Mouse (Mus musculus): ENCODE measurements around the gene Jpt1. TPM values are rescaled to one million over a fixed set of nuclear protein-coding genes. Genes with fewer than 3 reads are reported as not detected.

The Jpt1 gene
- 166 TPM for total RNA-seq (2023)

GRCm38 (mm10) chr11:115514238-115514663 is at the start of gene Jpt1:
TSS of gene Jpt1 (minus strand) at chr11:115514387.

GRCm38 (mm10) chr11:115536038-115536681 is 22.0 kb upstream of the Jpt1 start, which contains the start of gene Sumo2:
TSS of gene Sumo2 (minus strand) at chr11:115536276.

GRCm38 (mm10) chr11:115491356-115492083 is 22.7 kb downstream of the Jpt1 start, which contains the start of gene Nt5c:
TSS of gene Nt5c (minus strand) at chr11:115491862.

GRCm38 (mm10) chr11:115475025-115475757 is 39.0 kb downstream of the Jpt1 start, which contains the start of gene Armc7:
TSS of gene Armc7 (plus strand) at chr11:115475667.

GRCm38 (mm10) chr11:115462243-115462891 is 51.8 kb downstream of the Jpt1 start, which contains the start of gene Slc16a5:
TSS of gene Slc16a5 (plus strand) at chr11:115462474.

Other genes with a start within 250 kb of the Jpt1 start
- 0.21 TPM for gene Grin2c, start 247.1 kb downstream of the Jpt1 start, total RNA-seq (2023)
- 22.9 TPM for gene Fdxr, start 237.3 kb downstream of the Jpt1 start, total RNA-seq (2023)
- 2.3 TPM for gene Fads6, start 216.7 kb downstream of the Jpt1 start, total RNA-seq (2023)
- gene Otop2, start 207.2 kb downstream of the Jpt1 start, total RNA-seq (2023) = not detected
- not detected for gene Ush1g, start 192.3 kb downstream of the Jpt1 start, total RNA-seq (2023)
- not detected for gene Otop3, start 179.7 kb downstream of the Jpt1 start, total RNA-seq (2023)
- 33.8 TPM for gene Hid1, start 146.6 kb downstream of the Jpt1 start, total RNA-seq (2023)
- 1.2 TPM for gene Cdr2l, start 132.5 kb downstream of the Jpt1 start, total RNA-seq (2023)
- gene Mrpl58, start 110.6 kb downstream of the Jpt1 start, total RNA-seq (2023) = 120 TPM
- 235 TPM for gene Atp5h, start 94.4 kb downstream of the Jpt1 start, total RNA-seq (2023)
- 51.3 TPM for gene Kctd2, start 94.3 kb downstream of the Jpt1 start, total RNA-seq (2023)
- 0.30 TPM for gene Trim80, start 73.8 kb downstream of the Jpt1 start, total RNA-seq (2023)
- gene Slc16a5, start 51.9 kb downstream of the Jpt1 start, total RNA-seq (2023) = 20.0 TPM
- 29.3 TPM for gene Armc7, start 38.7 kb downstream of the Jpt1 start, total RNA-seq (2023)
- gene Nt5c, start 22.5 kb downstream of the Jpt1 start, total RNA-seq (2023) = 114 TPM
- gene Sumo2, start 21.9 kb upstream of the Jpt1 start, total RNA-seq (2023) = 212 TPM
- 61.5 TPM for gene Nup85, start 50.0 kb upstream of the Jpt1 start, total RNA-seq (2023)
- 23.9 TPM for gene Mrps7, start 89.5 kb upstream of the Jpt1 start, total RNA-seq (2023)
- 117 TPM for gene Gga3, start 89.7 kb upstream of the Jpt1 start, total RNA-seq (2023)
- gene Mif4gd, start 98.6 kb upstream of the Jpt1 start, total RNA-seq (2023) = 79.5 TPM
- 49.7 TPM for gene Slc25a19, start 113.9 kb upstream of the Jpt1 start, total RNA-seq (2023)
- gene Grb2, start 194.2 kb upstream of the Jpt1 start, total RNA-seq (2023) = 156 TPM